Mouse (Mus musculus): ENCODE results near the gene Gatc.
A peak's percentile ranks its signal among the peaks of the same experiment; 100 is the strongest.
"Not testable (repeated sequence)": the region's sequence is repeated elsewhere in the genome, so short reads cannot be mapped to it uniquely, and the experiment has no call there.

Gene Gatc

DNA sequence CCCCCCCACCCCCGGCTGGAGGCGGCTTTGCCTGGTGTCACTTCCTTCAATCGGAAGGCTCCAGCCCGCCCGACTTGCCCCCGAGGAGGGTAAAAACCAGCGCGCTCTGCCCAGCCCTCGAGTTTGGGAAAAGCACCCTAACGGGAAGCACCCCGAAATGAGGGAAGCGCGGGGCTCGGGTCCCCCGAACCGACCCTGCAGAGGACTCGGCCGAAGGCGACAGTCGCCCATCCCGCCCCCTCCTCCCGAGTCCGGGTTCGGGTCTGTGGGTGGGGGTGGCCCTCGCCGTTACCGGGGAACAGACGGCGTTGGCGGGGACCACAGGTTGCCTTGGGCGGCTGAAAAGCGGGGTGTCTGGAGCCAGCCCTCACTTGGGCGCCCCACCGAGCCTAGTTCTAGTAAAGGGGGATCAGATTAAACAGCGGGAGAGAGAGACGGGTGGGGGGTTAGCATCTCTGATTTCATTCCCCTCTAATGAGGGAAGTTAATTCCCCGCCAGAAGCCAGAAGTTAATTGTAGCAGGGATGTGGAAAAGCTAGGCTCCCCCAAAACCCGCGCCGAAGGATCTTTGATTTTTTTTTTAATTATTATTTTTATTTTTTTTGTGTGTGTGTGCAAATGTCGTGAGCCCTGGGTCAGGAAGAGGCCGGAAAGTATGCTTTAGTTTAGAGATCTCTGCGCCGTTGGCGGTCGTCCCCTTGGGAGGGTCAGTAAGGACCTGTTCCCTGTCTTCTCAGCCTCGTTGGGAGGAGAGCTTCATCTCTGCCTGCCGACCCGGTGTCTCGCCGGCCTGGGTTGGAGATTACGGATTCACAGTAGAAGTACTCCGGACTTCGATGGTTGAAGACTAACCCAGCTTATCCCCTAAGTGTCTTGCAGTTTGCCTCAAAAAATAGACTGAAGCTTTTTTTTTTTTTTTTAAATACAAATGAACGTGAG lies 13.1 kb downstream of the Gatc start:
- peak; percentile 56 for DNase-seq

DNA sequence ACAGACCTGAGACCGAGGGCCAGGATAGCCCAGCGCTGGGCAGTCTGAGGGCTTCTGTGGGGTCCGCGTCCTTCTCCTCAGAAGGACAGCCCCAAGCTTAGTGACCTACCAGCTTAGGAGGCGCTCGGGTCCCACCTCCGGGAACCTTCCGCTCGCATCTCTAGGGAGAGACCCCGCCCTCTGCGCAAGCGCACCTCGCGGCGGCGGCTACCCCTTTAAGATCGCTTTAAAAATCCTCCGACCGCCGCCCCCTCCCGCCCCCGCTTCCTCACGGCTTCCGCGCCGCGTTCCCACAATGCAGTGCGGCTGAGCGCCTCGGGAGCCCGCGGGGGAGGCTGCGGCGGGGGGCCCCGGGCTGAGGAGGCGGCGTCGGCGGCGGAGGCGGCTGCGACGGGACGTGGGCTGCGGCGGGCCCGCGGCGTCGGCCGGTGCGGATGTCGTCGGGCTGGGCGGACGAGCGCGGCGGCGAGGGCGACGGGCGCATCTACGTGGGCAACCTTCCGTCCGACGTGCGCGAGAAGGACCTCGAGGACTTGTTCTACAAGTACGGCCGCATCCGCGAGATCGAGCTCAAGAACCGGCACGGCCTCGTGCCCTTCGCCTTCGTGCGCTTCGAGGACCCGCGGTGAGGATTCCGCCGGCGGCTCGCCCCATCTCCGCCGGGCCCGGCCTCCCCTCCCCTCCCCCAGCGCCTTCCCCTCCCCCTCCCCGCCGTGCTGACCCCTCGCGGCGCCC lies 13.9 kb downstream of the Gatc start, which contains the start of gene Srsf9:
Gene Srsf9, plus strand, starts transcription at position 303 of the 735 bp plus-strand sequence.
- peak; percentile 98 for DNase-seq

DNA sequence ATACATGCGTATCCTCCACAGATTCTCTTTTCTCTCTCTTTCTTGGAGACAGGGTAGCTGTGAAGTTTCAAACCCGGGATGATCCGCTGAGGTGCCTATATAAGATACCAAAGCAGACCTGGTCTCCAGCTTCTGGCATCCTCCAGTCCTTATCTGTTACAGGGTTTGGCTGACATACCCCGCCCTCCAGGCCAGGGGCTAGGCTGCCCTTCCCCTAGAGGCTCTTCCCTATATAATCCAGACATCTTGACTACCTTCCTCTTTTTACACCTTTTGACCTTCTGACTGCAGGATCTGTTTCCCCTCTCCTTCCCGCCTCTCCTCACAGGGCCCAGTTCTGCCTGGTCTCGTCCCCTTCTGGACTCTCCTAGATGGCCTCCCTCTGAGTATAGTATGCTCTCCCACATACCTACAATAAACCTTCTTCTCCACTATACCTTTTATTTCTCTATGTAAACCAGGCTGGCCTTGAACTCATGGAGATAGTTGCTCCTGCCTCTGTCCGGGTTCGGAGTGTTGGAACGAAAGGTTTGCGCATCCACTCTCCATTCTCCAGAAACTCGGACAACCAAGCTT lies 14.6 kb downstream of the Gatc start:
- DNase-seq: no peak

DNA sequence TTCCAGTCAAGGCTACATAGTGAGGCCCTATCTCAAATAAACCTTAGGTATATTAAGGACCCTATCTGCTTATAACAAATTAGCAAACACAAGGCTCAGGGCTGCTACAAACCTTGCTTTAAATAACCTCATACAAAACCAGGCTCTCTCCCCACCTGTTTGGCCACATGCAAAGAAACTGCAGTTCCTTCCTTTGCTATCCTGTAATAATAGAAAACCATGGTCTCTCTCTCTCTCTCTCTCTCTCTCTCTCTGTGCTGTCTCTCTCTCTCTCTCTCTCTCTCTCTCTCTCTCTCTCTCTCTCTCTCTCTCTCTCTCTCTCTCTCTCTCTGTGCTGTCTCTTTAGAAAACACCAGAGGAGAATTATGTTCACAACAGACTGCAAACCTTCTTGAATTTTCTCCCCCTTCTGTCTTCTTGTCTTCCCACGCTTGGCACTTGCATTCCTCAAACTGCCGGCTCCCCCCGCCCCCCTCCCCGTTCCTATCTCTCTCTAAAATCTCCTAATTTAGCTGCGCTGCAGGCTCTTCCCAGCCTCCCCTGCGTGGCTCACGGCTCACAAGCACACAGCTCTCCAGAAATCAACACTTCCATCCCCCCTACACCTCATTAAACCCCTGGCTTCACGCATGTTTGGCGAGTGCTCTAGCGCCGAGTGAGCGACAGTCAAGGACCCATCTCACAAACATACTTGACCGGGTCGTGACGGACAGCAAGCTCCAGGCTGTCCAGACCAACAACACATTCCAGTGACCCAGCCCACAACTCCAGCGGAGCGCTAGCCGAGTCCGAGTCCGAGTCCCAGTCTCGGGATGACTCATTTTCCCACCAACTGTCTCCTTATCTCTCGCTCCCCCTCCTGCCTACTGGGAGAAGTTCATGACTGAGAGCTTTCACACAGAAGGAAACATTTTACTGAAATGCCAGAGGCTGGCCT lies 21.7 kb downstream of the Gatc start:
- DNase-seq: peak; percentile 56

DNA sequence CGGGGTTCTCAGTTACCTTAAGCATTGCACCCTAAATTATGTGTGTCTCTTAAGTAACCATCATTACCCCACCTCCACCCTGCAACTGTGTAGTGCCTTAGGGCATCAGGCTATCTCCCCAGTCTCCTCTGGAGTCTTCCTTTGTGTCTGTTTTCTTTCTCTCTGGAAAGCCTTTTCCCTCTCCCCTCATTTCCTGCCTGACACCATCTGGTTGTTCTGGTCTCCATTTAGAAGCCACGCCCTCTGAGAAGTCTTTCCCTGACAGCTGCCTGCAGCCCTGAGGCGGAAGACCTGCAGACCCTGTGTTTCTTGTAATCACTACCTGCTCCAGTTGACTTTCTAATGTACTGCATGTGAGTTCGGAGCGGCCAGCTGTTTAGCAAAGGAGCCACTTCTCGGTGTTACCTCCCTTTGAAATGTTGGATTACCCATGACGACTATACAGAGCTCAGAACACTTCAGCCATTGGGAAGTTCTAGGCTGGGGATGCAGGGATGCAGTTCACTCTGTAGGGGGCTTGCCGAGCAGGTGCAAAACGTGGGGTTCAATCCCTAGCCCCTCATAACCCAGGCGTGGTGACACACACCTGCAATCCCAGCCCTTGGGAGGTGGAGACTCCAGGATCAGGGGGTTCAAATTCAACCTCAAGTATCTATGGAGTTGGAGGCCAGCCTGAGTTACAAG lies 23.2 kb downstream of the Gatc start:
- peak; percentile 66 for DNase-seq

DNA sequence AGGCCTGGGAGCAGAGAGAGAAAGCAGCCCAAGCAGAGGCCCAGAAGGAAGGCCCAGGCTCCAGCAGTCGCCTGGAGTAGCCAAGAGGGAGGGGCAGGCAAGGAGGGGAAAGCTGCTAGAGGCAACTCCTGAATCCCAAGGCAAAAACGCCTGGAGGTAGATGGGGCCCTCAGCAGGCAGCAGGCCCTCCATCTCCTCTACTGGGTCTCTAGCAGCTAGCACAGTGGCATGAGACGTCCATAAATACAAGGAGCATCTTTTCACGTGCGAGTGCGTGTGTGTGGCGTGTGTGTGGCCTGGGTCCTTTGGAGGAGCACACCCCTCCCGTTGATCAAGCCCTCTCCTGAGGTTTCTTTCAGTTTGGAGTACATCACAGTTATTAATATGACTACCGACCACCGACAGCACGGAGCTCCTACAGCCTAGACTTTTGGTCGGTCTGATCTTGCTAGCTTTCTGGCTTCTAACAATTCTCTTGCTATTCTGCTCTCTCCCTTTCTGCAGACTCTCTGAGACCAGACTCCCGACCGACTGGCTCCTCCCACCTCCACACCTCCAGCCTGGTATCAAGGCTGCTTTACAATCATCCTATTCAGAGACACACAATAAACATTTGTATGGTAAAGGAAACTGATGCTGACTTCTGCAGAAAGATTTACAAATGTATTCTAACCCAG lies 23.9 kb downstream of the Gatc start:
- no peak for DNase-seq

DNA sequence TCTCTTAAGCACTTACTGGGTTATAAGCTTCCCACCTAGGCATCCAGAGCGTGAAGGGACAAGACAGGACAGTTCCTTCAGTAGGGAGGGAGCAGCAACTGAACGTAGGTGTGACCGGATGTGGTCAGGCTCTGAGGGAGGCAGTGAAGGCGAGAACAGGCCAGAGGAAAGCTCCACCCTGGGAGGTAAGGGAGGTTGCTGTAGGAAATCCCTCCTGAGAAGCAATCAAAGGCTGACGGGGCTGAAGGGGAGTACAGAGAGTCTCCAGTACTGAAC lies 27.4 kb downstream of the Gatc start:
- DNase-seq: no peak

DNA sequence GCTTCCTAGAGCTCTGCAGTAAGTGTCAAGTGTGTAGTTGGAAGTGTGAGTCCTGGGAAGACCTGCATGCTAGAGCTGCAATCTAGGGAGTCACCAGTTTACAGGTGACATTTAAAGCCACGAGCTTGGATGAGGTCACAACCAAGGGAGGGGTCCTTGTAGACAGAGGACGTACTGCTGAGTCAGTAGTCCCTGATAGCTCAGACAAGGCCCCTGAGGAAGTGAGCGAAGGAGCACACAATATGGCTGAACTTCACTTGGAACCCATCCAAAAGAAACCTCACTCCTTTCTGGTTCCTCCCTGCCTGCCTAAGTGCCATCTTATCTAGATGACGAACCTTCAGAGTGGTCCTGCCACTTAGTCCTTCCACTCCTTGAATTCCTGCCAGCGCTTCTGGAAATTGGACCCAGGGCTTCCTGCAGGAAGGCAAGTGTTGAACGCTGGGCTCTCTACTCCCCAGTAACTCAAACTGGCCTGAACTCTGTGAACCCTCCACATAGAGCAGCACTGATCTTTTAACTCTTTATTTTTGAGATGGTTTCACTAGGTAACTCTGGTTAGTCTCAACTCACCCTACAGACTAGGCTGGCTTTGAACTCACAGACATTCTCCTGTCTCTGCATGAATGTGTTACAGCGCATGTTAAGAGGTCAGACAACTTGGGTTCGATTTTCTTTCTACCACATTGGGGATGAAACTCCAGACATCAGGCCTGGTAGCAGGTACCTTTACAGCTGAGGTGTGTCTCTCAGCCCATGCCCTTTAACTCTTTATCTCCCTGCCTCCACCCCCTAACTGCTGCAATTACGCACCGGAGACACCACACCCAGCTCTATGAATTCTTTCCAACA lies 27.9 kb downstream of the Gatc start:
- no peak for DNase-seq

DNA sequence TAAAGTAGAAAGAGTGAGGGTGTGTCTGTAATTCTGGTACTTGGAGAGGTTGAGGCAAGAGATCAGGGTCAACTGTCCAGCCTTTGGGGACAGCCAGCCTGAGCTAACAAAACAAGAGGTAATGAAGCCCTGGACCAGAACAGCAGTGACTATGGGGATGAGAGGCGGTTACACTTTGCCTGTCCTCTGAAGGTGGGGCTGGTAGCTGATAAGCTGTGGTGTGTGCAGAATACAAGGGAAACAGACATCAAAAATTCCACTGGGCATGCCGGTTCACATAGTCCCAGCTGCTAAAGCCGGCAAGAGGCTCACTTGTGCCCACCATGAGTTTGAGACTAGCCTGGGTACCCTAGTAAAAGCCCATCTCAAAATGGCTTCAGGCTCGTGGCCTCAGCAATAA lies 28.6 kb downstream of the Gatc start:
- no peak for DNase-seq

DNA sequence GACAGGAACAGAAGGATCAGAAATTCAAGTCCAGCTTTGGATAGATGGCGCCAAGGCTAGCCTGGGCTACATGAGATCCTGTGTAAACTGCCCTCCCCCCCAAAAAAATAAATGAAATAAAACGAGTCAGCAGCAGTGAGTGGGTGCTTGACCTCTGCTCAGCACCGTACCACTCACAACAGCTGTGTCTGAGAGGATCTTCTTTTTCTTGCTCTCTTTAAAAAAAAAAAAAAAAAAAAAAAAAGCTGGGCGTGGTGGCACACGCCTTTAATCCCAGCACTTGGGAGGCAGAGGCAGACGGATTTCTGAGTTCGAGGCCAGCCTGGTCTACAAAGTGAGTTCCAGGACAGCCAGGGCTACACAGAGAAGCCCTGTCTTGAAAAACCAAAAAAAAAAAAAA lies 38.8 kb downstream of the Gatc start:
- not testable (repeated sequence) for DNase-seq

DNA sequence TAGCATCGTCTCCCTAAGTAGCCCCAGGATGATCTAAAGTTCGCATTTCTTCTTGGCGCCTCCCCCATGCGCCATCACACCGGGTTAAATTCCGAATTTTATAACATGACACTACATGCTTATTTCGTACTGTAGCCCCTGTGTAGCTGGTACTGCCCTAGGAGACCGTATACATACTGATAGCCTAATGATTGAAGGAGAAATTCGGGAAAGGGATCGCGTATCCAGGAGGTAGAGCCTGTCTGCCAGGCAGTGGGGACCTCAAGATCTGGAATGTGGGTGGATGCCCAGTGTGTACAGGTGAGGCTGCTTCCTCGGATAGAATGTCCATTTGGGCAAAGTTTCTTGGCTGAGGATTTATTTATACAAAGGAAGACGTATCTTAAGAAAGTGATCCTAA lies 39.4 kb downstream of the Gatc start:
- DNase-seq: no peak

DNA sequence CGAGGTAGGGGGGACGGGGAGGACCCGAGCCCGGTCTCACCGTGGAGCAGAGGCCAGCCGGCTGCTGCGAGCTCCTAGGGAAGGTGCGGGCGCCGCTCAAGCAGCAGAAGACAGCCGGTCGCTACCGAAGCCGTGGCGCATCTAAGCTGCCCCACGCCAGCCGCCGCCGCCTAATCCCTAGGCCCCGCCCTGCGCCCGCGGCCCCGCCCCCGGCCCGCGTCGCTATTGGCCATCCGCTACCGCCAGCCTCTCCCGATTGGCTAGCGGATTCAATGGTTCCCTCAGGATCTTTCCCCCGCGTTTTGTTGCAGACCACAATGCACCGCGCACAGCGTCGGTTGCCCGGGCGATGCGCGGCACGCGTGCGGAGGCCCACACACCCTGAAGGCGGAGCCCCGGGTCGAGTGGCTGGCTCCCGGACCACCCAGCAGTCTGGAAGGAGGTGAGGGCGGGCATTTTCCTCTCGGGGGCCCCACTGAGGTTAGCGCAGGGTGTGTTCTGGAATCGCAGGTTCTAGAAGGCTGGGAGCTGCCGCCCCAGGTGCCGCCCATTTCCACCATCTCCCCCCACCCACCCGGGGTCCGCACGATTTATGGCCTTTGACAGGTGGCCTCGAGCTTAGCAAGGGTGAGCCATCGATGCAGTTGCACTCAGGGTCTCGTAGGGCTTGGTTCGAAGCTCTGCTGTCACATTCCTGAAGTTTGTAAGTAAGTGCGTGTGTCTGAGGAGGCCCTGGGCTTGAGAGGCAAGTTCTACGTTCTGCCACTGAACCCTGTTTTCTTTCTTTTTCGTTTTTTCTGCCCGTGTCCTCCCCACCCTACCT lies 40.0 kb downstream of the Gatc start, which contains the start of gene Dynll1:
Gene Dynll1, minus strand, starts transcription at position 208 of the 823 bp plus-strand sequence.
- peak; percentile 100 for DNase-seq

DNA sequence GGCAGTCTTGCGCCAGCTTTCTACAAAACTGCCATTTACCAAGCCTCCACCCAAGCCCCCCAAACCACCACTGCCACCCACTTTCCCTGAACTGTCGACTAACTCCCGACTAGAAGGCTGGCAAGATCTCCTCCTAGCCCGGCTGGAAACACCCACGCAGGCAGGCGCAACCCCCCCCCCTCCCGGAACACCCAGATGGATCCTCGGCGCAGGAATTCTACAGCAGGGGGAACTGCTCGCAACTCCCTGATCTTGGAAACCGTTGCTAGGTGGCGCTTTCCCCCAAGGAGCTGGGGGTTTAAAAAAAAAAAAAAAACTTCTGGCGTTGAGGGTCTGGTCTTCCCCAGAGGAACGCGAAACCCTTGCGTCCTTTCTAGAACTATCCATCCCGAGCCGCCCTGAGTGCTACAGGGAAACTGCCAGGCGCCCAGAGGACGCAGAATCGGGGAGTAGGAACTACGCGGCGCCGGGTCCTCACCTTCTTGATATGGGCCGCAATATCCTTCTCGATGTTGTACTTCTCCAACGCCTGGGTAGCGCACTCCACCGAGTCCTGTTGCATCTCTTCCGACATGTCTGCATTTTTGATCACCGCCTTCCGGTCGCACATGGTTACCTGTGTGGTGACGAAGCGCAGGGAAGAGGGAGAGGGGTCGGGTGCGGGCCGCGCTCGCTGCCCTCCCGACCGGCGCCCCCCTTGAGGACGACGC lies 40.8 kb downstream of the Gatc start:
- DNase-seq: peak; percentile 19

DNA sequence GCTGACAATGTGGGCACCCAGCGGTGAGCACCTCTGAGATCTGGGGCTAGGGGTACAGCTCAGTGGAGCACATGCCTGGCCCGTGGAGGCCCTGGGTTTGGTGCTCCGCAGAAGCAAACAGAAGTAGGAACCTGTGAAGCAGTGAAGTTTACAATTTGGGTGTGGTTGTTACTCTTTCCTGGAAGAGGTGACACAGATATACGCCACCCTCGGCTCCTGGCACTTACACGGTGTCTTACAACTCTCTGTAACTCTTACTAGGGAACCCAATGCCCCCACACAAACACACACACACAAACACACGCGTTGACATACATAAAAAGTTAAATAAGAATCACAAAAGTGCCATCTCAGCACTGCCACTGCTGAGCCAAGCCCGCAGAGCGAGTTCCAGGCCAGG lies 44.6 kb downstream of the Gatc start:
- no peak for DNase-seq

DNA sequence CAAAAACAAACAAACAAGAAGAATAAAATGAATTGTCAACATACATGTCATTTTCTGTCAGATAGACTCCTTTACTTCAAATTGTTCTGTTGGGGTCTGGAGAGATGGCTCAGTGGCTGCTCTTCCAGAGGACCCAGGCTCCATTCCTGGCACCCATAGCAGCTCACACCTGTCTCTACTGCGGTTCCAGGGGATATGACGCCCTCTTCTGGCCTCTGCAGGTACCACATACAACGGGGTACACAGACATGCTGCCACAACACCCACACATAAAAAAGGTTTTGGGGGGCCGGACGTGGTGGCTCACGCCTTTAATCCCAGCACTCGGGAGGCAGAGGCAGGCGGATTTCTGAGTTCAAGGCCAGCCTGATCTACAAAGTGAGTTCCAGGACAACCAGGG lies 46.8 kb downstream of the Gatc start:
- DNase-seq: no peak

DNA sequence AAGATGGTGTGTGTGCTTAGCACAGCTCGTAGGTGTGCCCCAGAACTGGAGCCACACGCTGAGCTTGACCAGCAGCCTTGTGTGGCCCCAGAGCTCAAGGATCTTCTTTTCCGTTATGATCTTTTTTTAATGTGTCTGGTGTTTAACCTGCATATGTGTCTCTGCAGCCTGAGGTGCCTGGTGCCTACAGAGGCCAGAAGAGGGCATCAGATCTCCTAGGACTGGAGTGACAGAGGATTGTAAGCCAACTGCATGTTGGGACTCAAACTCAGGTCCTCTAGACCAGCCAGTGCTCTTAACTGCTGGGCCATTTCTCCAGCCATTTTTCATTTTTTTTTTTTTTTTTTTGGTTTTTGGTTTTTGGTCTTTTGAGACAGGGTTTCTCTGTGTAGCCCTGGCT lies 56.2 kb downstream of the Gatc start:
- peak; percentile 38 for DNase-seq
